Mouse (Mus musculus) mouse embryonic stem cell (cell line): ENCODE measurements around the gene Znhit1.

Experiments
- in situ Hi-C, 2 experiments: fragments of 300-500 bp; cut with MboI; formaldehyde crosslinking; loops; 1 replicate in 1 of 2; 3 replicates in 1 of 2; pipeline ENCODE4 v1.14.3; 2019 to 2020; ENCODE audit warnings: low sequenced_read_pairs in 2 of 2, low pct_unique_long_range_greater_than_20kb in 1 of 2, mixed read lengths in 1 of 2; ENCODE audit not compliant: unreplicated experiment in 1 of 2

Znhit1 gene

DNA sequence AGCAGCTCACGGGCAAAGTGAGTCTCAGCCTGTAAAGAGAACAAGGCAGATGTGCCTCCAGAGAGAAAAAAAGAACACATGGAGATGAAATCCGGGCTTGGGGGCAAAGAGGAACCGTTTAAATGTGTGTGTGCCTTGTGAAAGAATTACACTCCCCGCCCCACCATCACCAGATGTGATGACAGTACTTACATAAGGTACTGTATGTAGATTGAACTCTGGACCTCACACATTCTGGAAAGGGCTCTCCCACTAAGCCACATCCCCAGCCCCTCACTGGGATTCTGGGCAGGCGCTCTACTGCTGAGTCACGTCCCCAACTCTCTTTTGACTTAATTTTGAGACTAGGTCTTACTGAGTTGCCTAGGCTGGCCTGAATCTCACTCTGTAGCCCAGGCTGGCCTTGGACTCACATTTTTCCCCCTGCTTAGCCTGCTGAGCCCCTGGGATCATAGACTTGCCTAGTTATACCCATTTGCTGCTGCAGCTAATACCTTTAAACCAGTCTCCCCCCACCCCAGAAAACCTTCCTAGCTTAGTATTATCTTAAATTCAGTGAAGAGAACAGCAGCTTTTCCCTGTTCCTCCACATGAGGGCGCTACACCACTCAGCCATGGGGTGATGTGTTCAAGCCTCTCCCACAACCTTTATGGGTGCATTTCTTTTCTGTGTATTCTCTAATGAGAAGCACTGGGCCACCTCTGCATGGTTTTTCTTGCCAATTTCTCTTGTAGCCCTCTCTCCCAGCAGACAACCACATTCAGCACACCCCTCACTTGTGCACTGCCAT, 51.7 kb downstream of the Znhit1 start:
- in situ Hi-C loops: no loop called here

DNA sequence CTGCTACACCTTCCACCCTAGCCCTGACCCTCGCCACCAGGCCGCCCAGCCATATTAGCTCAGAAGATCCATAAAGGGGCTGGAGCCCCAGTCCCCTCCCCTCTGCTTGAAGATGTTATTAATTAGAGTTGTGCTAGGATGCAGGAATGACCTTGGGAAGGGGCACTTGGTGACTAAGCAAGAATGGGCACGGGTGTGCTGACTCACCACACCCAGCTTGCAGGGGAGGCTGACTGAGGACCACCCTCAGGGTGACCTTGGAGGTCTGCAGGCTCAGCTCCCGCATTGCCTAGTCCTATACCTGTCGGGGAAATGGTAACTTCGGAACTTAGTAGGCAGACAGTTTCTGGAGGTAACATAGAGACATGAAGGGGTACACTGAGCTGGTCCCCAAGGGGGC, 53.9 kb downstream of the Znhit1 start:
- in situ Hi-C loops: no loop called here

DNA sequence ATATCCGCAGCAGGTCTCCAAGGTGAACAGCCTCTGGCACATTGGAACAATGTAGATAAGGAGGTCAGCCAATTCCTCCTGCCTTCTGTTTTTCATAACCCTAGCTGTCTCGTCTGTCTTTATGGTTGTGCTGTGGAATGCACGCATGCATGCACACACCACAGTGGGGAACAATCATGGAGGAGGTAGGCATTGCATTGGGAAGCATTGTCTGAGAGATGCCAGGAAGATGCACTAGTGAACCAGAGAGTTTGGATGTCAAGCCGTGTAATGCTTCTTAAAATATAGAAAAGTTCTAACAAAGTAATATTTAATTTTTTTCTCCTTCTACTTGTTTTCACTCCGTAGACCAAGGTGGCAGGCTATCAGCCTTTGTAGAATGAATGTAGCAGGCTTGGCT, 54.9 kb downstream of the Znhit1 start:
- in situ Hi-C loops: no loop called here
